Mouse (Mus musculus) intestine, embryonic 15.5 days (tissue): ENCODE data around the gene Frmd4b. TPM values are rescaled to one million over a fixed set of nuclear protein-coding genes. Genes with fewer than 3 reads are reported as not detected.

Experiments used
- ATAC-seq: fragments of 200-750 bp; cut with Nextera tagmentation; 2 replicates; pipeline ENCODE4 v1.8.0; 2017; ENCODE audit warnings: moderate TSS enrichment, moderate library complexity
- H3K27ac ChIP-seq: fragments of 300-500 bp; sonication (generic); 2 replicates; pipeline ENCODE4 v1.5.1; 2015; ENCODE audit warnings: mild to moderate bottlenecking, inconsistent platforms
- H3K27me3 ChIP-seq: fragments of 300-500 bp; sonication (generic); replicated peaks from 2 replicates; pipeline ENCODE4 v1.6.1; 2015; ENCODE audit warnings: inconsistent platforms
- H3K36me3 ChIP-seq: fragments of 300-500 bp; sonication (generic); 2 replicates; pipeline ENCODE4 v1.6.1; 2015; ENCODE audit warnings: inconsistent platforms
- H3K4me1 ChIP-seq: fragments of 300-500 bp; sonication (generic); replicated peaks from 2 replicates; pipeline ENCODE4 v1.6.1; 2015; ENCODE audit warnings: inconsistent platforms
- H3K4me2 ChIP-seq: fragments of 300-500 bp; sonication (generic); replicated peaks from 2 replicates; pipeline ENCODE4 v1.6.1; 2015; ENCODE audit warnings: mild to moderate bottlenecking, inconsistent platforms
- H3K4me3 ChIP-seq: fragments of 300-500 bp; sonication (generic); replicated peaks from 2 replicates; pipeline ENCODE4 v1.5.1; 2015; ENCODE audit warnings: inconsistent platforms
- H3K9ac ChIP-seq: fragments of 300-500 bp; sonication (generic); 2 replicates; pipeline ENCODE4 v1.6.1; 2015; ENCODE audit warnings: inconsistent platforms
- H3K9me3 ChIP-seq: fragments of 300-500 bp; sonication (generic); 2 replicates; pipeline ENCODE4 v1.6.1; 2016; ENCODE audit warnings: inconsistent platforms
- WGBS: fragments of 180-500 bp; shearing (Covaris S2); methylation state at CpG from one replicate; pipeline ENCODE4 v1.1.7; 2015; 5-methylcytosine and 5-hydroxymethylcytosine counted together
- polyA plus RNA-seq: library from polyadenylated mRNA; unstranded; fragments of >200 nt; fragmentation: Nextera tagmentation; extraction: Ambion mirVana; gene quantifications from 2 replicates; pipeline ENCODE4 v1.2.1, GENCODE M21; 2015

Frmd4b gene
- polyA plus RNA-seq, 1 experiment from 2014 or later, result 11.1 TPM

DNA sequence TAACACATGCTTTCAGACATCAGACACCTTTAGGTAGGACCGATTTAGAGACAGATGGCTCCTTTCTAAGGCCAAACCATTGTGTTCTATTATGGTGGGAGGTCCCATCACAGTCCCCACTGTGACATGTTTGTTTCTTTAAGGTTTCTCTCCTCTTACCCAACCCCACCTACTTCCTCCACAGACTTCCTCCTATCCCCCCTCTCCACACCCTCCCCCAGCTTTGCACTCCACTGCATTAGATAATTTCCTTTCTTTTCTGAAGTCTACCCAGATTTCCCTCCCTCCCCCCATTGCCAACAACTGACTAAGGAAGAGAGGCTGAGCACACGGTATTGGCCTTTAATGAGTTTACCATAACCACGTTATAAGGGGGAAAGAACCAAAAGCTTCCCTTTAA lies 159.4 kb downstream of the Frmd4b start:
- 26% methylated on average over 3 of the region's 3 CpGs for WGBS
- H3K4me3 ChIP-seq, result no peak overlapping the region
- H3K4me2 ChIP-seq, result no peak overlapping the region
- H3K9ac ChIP-seq, result no peak overlapping the region
- no peaks in the 10 kb centered on the region for H3K27me3 ChIP-seq
- H3K9me3 ChIP-seq, result no peaks in the 10 kb centered on the region
- no peaks in the 10 kb centered on the region for H3K36me3 ChIP-seq
- 0 out of 2 replicates have a peak, but pooled peaks have one; percentile 25 for ATAC-seq
- no peak overlapping the region for H3K27ac ChIP-seq
- H3K4me1 ChIP-seq, result no peaks in the 10 kb centered on the region

- Histone ChIP-seq H3K36me3 (no peaks in the 10 kb centered on the region), H3K4me3 (no peak overlapping the region), H3K4me2 (no peak overlapping the region), H3K4me1 (no peaks in the 10 kb centered on the region), H3K27me3 (no peaks in the 10 kb centered on the region), H3K27ac (no peak overlapping the region), H3K9me3 (no peaks in the 10 kb centered on the region), H3K9ac (no peak overlapping the region)
- ATAC-seq, result no peak
- WGBS, result 38% methylated on average over 2 of the region's 2 CpGs
Measured at GRCm38 (mm10) chr6:97457210-97457609, 160.1 kb downstream of the Frmd4b start.

DNA sequence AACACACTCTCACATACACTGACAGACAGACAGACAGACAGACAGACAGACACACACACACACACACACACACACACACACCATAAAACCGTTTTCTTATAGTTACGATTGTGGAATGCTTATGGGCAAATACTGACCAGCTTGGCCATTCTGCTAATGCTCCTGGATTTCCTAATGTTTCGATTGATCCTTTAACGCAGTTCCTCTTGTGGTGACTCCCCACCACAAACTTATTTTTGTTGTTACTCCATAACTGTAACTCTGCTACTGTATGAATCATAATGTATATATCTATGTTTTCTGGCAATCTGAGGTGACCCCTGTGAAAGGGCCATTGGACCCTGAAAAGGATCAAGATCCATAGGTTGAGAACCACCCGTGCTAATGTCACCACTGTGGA lies 165.1 kb downstream of the Frmd4b start:
- H3K4me2 ChIP-seq, result no peak overlapping the region
- WGBS, result 84% methylated on average over 5 of the region's 5 CpGs

DNA sequence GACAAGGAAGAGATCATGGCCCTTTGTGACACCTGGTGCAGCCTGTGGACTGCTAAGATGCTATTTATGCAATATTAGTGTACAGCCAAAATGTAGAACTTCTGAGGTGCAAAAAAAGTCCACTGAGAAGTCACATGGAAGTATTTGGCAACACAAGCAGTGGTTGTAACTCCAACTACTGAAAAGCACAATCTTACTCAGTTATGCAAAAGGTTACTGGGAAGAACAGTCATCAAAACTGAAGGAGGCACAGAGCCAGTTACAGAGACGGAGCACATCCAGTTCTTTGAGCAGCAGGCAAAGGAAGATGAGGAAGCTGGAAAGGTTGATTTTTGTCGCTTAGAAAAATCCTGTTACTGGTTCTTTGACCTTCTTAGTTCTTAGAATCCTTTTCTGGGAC lies 167.5 kb downstream of the Frmd4b start:
- Histone ChIP-seq H3K4me1 (no peaks in the 10 kb centered on the region), H3K4me3 (no peak overlapping the region), H3K4me2 (no peak overlapping the region), H3K27ac (no peak overlapping the region), H3K9ac (no peak overlapping the region), H3K9me3 (no peaks in the 10 kb centered on the region), H3K36me3 (no peaks in the 10 kb centered on the region), H3K27me3 (no peaks in the 10 kb centered on the region)
- no peak for ATAC-seq
- 86% methylated on average over 2 of the region's 2 CpGs for WGBS

More for the DNA sequence above, 165.1 kb downstream of the Frmd4b start:
- H3K36me3 ChIP-seq, result no peaks in the 10 kb centered on the region
- no peak overlapping the region for H3K27ac ChIP-seq
- H3K9ac ChIP-seq, result no peak overlapping the region
- H3K4me3 ChIP-seq, result no peak overlapping the region
- no peak for ATAC-seq
- H3K4me1 ChIP-seq, result no peaks in the 10 kb centered on the region
- no peaks in the 10 kb centered on the region for H3K9me3 ChIP-seq
- H3K27me3 ChIP-seq, result no peaks in the 10 kb centered on the region

- 0 out of 2 replicates have a peak, but pooled peaks cover 2% of the 10 kb centered on the region for H3K4me1 ChIP-seq
- no peak for ATAC-seq
- no peak overlapping the region for H3K4me3 ChIP-seq
- H3K27ac ChIP-seq, result no peak overlapping the region
- no peaks in the 10 kb centered on the region for H3K9me3 ChIP-seq
- H3K36me3 ChIP-seq, result no peaks in the 10 kb centered on the region
- 66% methylated on average over 4 of the region's 4 CpGs for WGBS
- H3K9ac ChIP-seq, result no peak overlapping the region
- no peak overlapping the region for H3K4me2 ChIP-seq
- H3K27me3 ChIP-seq, result no peaks in the 10 kb centered on the region
Measured at GRCm38 (mm10) chr6:97447020-97447419, 170.3 kb downstream of the Frmd4b start.

DNA sequence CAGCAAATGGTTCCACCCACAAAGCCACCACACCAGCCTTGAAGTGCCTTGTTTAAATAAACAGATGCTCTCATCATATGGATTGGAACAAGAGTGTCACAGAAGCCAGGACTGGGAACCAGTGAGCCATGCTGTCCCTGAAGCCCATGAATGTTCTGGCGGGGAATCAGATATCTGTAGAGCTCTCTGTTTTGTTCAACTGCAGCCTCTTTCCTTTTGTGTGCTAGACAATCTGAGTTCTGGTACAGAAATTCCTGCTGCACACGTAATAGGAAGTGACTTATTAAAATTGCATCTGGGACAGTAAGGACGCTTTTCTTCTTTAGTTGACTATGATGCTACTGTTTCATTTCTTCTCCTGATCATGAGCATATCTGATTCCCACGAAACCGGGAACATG lies 173.2 kb downstream of the Frmd4b start:
- no peaks in the 10 kb centered on the region for H3K36me3 ChIP-seq
- no peak overlapping the region for H3K9ac ChIP-seq
- H3K4me1 ChIP-seq, result 0 out of 2 replicates have a peak, but pooled peaks cover 2% of the 10 kb centered on the region
- no peaks in the 10 kb centered on the region for H3K27me3 ChIP-seq
- ATAC-seq, result no peak
- no peaks in the 10 kb centered on the region for H3K9me3 ChIP-seq
- no peak overlapping the region for H3K27ac ChIP-seq
- 82% methylated on average over 5 of the region's 5 CpGs for WGBS
- no peak overlapping the region for H3K4me3 ChIP-seq
- no peak overlapping the region for H3K4me2 ChIP-seq

GRCm38 (mm10) chr6:97443522-97443921 lies 173.8 kb downstream of the Frmd4b start:
- no peak for ATAC-seq

DNA sequence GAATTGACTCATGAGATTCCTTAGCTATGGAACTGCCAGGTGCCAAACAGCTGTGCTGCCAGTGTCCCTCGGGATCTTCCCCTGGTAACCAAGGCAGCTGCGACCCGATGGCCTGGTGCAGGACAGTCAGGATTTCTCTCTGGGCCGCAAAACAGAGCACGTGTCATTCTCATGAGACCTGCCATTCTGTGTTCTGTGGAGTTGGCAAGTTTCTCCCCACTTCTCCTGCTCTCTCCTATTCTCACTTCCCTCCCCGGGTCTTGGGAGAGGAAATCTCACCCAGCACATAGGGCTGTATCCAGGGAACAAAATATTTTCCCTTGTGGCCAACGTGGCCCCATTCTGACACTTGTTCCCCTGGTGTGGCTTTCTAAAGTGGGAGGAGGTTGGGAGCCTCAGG lies 176.0 kb downstream of the Frmd4b start:
- no peak overlapping the region for H3K4me2 ChIP-seq
- no peak overlapping the region for H3K4me3 ChIP-seq
- no peak overlapping the region for H3K27ac ChIP-seq
- no peaks in the 10 kb centered on the region for H3K36me3 ChIP-seq
- ATAC-seq, result no peak
- H3K4me1 ChIP-seq, result 0 out of 2 replicates have a peak, but pooled peaks cover 2% of the 10 kb centered on the region
- no peak overlapping the region for H3K9ac ChIP-seq
- 59% methylated on average over 7 of the region's 7 CpGs for WGBS
- no peaks in the 10 kb centered on the region for H3K9me3 ChIP-seq
- no peaks in the 10 kb centered on the region for H3K27me3 ChIP-seq

More at GRCm38 (mm10) chr6:97443522-97443921, 173.8 kb downstream of the Frmd4b start:
- no peak overlapping the region for H3K4me2 ChIP-seq
- H3K27me3 ChIP-seq, result no peaks in the 10 kb centered on the region
- H3K4me1 ChIP-seq, result 0 out of 2 replicates have a peak, but pooled peaks cover 2% of the 10 kb centered on the region
- no peaks in the 10 kb centered on the region for H3K9me3 ChIP-seq
- H3K27ac ChIP-seq, result no peak overlapping the region
- 40% methylated on average over 4 of the region's 4 CpGs for WGBS
- no peaks in the 10 kb centered on the region for H3K36me3 ChIP-seq
- no peak overlapping the region for H3K9ac ChIP-seq
- no peak overlapping the region for H3K4me3 ChIP-seq

GRCm38 (mm10) chr6:97438918-97439645 lies 178.3 kb downstream of the Frmd4b start:
- 62% methylated on average over 16 of the region's 16 CpGs for WGBS
- Histone ChIP-seq H3K4me1 (0 out of 2 replicates have a peak, but pooled peaks cover 2% of the 10 kb centered on the region), H3K4me3 (no peak overlapping the region), H3K36me3 (no peaks in the 10 kb centered on the region), H3K4me2 (no peak overlapping the region), H3K9me3 (no peaks in the 10 kb centered on the region), H3K9ac (no peak overlapping the region), H3K27me3 (no peaks in the 10 kb centered on the region), H3K27ac (no peak overlapping the region)
- no peak for ATAC-seq

GRCm38 (mm10) chr6:97434753-97435152 lies 182.6 kb downstream of the Frmd4b start:
- no peak overlapping the region for H3K9ac ChIP-seq
- H3K4me3 ChIP-seq, result no peak overlapping the region
- WGBS, result 74% methylated on average over 4 of the region's 4 CpGs
- H3K36me3 ChIP-seq, result no peaks in the 10 kb centered on the region
- no peaks in the 10 kb centered on the region for H3K9me3 ChIP-seq
- no peak for ATAC-seq
- no peak overlapping the region for H3K27ac ChIP-seq
- H3K27me3 ChIP-seq, result no peaks in the 10 kb centered on the region
- H3K4me1 ChIP-seq, result no peaks in the 10 kb centered on the region
- no peak overlapping the region for H3K4me2 ChIP-seq

DNA sequence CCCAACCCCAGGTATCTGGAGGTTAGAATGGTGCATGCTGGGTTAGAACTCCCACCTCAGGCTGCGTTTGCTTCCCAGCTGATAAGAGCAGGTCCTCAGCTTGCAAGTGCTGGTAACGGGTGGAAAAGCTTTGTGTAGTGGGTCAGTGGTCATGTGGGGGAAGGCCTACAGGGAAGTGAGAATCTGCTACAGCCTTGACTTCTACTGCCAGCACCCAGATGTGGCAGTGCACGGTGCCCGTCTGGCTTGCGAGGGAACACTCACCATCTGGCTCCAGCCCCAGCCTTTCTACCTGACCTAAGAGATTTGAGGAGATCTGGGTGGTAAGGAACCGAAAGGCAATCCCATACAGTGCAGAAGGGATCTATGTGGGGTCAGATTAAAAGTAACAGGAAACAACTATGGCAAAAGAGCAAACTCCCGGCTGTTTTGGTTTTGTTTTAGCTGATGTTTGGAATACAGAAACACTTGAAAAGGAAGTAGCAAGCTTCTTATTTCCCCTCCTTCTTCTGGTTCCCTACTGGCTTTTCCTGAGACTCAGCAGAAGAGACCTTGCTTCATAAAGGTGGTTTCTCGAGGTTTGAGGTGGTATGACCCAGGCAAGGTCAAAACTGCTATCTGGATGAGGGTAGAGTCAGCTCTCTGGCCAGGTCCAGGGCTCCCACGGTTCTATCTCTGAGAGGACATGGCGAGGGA lies 185.9 kb downstream of the Frmd4b start:
- 78% methylated on average over 10 of the region's 10 CpGs for WGBS
- Histone ChIP-seq H3K27ac (no peak overlapping the region), H3K9ac (no peak overlapping the region), H3K4me3 (no peak overlapping the region), H3K9me3 (no peaks in the 10 kb centered on the region), H3K4me1 (no peaks in the 10 kb centered on the region), H3K4me2 (no peak overlapping the region), H3K36me3 (no peaks in the 10 kb centered on the region), H3K27me3 (no peaks in the 10 kb centered on the region)
- no peak for ATAC-seq

- Histone ChIP-seq H3K9ac (no peak overlapping the region), H3K27me3 (no peaks in the 10 kb centered on the region), H3K4me3 (no peak overlapping the region), H3K4me2 (no peak overlapping the region), H3K9me3 (no peaks in the 10 kb centered on the region), H3K36me3 (no peaks in the 10 kb centered on the region), H3K27ac (no peak overlapping the region), H3K4me1 (no peaks in the 10 kb centered on the region)
- no peak for ATAC-seq
- 52% methylated on average over 6 of the region's 6 CpGs for WGBS
Measured at GRCm38 (mm10) chr6:97430519-97430918, 186.8 kb downstream of the Frmd4b start.
